Mouse (Mus musculus) urinary bladder, postnatal 4 days (tissue): Measurements from ENCODE around the gene Gm20219.
"Not testable (repeated sequence)": the region's sequence is repeated elsewhere in the genome, so short reads cannot be mapped to it uniquely, and the experiment has no call there.

Source experiments
- DNase-seq, 2 experiments: peaks; one replicate each; pipeline ENCODE4 v3.0.0; 2021 to 2022; ENCODE audit warnings: low spot score in 2 of 2

Gene Gm20219

DNA sequence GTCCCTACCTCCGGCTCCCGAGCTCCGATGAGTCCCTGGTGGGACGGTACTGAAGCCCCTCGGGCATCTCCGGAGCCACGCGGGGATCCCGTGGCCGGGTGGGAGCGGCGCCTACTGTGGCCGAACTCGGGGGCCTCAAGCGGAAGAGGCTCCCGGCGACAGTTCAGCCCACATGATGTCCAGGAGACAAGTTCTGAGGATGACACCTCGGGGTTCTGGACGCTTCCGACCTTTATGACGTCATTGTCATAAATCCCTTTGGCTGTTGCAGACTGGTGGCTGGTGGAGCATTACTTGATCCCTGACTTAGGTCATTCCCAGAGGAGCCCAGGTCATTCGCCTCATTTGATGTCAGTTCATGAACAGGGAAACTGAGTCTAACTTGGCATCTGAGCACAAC lies 41.9 kb downstream of the Gm20219 start, which contains the start of gene Znrf4:
Gene Znrf4 (minus strand): TSS at position 122 of the 400 bp plus-strand sequence.
- DNase-seq, result no peak

DNA sequence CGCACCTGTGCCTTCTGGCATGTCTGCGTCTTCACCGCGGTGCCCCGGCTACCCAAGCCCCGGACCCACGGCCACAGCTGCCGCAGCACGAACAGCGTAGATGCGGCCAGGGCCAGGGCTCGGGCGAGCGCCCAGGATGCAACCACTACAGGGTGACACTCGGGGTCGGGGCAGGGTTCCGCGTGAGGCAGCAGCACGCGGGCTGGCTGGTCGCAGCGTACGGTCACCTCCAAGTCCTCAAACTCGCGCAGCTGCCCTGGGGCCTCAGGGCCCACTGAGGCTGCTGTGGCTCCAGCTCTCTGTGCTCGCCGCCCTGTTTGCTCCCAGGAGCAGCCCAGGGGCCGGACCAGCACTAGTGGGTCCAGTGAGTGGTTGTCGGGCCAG lies 42.5 kb downstream of the Gm20219 start:
- peak in 1 of 2 experiments; percentile 57 for DNase-seq

DNA sequence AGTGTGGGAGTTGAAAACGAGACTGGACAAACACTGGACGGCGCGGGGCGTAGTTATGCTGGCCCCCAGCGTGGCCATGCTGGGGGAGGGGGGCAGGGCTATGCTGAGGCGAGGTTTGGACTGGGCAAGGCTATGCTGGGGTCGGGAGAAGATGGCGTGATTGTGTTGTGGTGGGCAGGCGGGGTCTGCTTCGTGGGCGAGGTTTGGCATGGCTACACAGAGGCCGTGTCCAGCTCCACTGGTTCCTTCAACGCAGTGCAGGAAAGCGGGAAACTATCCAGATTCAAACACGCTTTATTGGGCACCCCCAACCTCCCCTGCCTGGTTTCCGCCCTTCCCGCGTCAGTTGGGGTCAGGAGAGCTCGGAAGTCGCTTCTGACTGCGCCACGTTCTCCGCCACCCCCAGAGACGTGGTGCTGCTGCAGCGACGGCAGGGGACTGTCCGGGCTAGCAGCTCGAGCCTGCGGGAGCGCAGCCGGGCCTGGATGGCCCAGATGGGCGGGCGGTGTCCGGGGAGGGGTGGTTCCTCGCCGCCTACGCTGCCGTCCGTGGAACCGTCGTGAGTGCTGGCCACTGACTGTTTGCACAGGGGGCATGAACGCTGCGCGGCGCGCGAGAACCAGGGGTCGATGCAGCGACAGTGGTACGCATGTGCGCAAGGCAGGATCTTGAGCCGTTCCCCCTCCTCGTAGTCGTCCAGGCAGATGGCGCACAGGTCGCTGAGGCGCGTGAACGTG lies 43.0 kb downstream of the Gm20219 start:
- peak in 1 of 2 experiments; percentile 60 for DNase-seq

DNA sequence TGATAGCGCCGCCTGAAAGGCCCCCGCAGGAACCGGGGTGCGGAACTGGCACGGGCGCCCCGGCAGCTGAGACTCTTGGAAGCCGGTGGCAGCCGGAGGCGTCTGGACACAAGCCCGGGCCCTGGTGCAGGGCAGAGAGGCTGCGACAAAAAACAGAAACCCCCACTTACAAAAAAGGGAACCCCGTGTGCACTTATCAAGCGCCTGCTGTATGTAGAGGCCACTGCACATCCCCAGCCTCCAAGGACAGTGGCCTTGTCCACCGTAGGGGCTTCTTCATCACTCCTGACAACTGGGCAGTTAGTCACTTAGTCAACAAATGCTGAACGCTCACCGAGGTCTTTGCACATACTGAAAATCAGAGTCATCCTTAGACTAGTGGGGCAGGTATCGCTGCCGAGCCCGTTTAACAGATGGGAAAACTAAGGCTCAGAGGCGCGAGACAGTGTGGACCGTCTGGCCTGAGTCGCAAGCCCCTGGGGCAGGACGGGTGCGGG lies 43.7 kb downstream of the Gm20219 start:
- DNase-seq, result peak in 1 of 2 experiments; percentile 57

DNA sequence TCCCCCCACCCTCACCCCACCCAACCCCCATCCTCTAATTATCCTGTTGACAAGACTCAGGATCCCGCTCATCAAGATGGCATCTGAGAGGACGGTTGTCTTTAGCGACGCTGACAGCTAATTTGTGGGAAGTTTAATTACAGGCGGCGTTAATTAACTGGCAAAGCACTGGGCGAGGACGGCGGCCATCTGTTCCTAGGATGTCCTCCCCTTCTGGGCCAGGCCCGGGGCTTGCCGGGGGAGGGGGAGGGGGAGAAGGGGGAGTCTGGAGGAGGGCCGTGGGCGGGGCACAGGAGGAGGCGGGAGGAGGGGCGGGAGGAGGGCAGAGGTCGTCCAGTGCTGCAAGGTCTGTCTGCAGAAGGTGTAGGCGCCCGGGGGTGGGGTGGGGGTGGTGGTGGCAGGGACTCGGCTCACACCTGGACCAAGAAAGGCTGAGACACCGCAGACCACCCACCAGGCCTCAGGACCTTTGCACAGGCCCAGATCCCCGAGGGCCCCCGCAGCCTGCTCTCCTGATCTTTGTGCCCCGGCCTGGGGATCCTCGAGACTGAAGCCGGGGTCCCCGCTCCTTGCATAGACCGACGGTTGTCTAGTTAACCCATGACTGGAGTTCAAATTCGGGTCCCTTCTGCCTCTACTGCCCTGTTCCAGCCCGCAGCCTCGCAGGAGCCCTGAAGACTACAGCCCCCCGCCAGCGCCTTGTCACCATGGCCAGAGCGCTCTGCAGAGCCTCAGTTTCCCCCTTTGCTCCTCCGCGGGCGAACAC lies 44.3 kb downstream of the Gm20219 start:
- peak in 1 of 2 experiments; percentile 58 for DNase-seq

DNA sequence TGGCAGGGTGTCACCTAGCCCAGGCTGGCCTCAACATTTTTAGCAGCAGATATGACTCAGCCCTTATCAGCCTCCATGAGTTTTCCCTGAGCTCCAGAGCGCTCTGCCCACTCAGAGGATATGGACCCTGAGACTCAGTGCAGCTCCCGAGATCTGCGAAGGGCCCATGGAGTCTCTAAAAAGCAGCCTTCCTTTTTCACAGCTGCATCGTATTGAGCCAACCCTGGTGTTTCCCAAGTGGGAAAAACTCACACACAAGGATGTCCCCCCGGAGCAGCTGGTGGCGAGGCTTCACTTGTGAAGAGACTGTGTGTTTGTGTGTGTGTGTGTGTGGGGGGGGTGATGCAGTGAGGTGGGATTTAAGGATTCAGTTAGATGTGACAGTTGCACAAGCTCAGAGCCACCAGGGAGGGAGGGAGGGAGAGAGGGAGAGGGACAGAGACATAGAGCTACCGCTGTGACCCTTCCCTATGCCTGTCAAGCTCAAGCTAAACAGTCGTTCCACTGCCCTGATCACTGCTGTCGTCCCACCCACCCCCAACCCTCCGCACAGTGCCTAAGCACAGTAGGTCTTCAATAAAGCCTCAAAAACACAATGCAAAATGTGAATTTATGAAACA lies 45.1 kb downstream of the Gm20219 start:
- no peak for DNase-seq

DNA sequence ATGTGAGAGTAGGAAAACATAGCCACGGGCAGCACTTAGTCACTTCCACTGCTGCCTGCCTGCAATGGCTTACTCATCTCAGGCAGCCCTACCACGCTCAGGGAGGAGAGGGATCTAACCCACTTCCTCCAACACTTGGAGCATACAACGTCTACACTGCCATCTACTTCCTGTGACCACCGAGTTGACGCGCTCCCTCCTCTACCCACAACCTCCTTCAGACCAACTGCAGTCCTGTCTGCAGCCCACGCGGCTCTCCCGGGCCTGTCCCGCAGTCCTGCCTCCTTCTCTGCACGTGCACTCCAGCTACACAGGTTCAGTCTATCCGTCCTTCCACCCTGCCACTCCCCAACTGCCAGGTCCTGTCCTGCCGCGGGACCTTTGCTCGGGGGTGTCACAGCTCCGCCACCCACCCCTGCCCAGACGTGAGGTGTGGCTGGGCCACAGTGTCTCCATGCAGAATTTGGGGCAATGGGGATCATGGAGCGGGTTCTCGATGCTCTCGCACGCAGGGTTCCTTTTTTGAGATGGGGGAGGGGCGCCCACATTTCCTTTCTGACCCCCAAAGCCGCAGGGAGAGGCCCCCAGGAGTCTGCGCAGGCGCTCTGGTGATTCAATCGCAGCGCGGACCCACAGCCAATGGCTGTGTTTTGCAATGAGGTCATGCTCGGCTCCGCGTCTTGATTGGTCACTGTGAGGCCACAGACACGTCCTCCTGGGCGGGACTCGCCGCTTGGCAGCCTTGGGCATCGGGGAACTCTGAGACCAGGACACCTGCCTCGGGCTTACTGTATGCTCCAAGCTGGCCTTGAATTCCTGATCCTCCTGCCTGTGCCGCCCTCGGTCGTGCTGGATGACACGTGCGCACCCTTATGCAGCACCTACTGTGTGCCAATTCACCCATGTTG lies 46.8 kb downstream of the Gm20219 start:
- peak; percentile 91 to 95 for DNase-seq

DNA sequence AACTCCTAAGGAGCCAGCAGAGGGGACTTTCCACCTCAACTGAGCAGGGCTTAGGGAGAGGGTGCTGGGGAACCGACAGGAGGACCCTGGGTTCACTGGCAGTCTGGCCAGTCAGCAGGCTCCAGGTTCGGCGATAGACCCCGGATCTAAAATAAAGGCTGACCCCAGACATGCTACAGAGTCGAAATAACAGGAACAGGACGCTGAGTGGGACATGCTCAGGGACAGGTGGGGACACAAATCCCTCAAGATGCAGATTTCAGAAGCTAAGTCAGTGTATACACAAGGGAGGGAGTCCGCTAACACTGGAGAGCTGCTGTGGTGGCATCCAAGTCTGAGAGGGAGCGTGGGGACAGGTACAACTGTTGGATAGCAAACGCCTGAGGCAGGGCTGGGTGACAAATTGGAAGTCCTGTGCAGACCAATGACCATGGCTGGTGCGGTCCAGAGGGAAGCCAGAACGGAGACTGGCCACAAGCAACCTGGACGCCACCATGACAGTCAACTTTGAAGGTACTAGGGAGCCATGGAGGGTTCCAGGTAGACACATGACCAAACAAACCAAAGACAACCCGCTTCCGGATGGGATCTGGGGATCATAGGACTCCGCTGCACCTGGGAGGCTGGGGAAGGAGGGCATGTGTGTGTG lies 47.6 kb downstream of the Gm20219 start:
- no peak for DNase-seq

DNA sequence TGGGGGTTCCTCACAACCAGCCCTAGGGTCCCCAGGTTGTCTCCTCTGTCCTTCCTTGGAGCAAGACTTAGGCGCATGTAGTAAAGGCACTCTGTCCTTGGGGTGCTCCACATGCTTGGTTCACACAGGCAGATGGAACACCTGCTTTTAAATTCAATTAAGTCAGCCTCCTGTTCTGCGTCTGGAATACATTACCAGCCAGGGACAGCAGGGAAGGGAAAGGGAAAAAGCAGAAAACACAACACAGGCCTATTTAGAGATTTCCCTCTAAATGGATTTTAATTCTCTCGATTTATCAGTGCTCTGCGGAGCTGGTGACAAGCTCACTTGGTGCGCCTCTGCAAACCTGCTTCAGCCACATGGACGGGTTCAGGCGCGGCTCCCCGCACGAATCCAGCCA lies 48.8 kb downstream of the Gm20219 start:
- DNase-seq, result no peak

DNA sequence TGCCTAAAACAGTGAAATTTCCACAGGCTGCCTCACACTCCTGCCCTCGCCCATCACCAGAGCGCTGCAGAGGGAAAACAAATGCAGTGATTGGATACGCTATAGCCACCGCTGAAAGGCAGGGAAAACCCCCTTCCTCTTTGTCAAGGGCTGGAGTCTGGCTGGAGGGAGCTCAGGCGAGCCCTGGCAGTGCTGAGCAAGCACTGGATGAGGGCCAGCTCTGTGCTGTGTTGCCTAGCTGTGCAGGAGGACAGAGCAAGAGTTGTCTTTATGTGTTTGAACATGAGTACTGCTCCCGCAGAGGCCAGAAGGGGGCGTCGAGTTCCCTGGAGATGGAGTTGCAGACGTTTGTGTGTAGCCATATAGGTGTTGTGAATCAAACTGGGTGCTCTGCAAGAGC lies 51.7 kb downstream of the Gm20219 start:
- DNase-seq, result peak in 1 of 2 experiments; percentile 69

DNA sequence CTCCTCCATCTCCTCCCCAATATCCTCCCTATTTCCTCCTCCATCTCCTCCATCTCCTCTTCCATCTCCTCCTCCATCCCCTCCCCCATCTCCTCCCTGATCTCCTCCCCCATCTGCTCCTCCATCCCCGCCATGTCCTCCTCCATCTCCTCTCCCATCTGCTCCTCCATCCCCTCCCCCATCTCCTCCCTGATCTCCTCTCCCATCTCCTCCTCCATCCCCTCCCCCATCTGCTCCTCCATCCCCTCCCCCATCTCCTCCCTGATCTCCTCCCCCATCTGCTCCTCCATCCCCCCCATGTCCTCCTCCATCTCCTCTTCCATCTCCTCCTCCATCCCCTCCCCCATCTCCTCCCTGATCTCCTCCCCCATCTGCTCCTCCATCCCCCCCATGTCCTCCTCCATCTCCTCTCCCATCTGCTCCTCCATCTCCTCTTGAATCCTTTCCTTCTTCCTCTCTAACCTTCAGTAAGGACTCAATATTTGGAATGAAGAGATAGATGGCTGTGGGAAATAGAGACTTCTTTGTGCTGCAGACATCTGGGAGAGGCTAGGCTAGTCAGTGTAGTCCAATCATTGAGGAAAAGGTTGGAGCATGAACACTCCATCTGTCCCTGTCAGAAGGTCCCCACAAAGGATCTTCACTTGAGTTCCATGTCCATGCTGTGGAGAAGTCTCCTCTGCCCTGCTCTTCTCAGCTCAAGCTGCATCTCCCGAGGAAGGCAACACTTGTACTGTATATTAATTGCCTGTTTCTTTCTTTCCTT lies 52.4 kb downstream of the Gm20219 start:
- not testable (repeated sequence) for DNase-seq
